Mouse (Mus musculus): ENCODE data around the gene Rnf141.

GRCm38 (mm10) chr7:110810995-110811394 is 33.3 kb downstream of the Rnf141 start:
- TF ChIP-seq CTCF (IDR thresholded peaks at IDR 0.05; ENCODE audit: borderline replicate concordance, control insufficient read depth, extremely low read depth, insufficient read depth, low read length, poor library complexity) (no peak), POLR2A (IDR thresholded peaks at IDR 0.05; ENCODE audit: control insufficient read depth, extremely low read depth, insufficient read depth, low read length, poor library complexity) (no peak)
